In the genomic region with DNA sequence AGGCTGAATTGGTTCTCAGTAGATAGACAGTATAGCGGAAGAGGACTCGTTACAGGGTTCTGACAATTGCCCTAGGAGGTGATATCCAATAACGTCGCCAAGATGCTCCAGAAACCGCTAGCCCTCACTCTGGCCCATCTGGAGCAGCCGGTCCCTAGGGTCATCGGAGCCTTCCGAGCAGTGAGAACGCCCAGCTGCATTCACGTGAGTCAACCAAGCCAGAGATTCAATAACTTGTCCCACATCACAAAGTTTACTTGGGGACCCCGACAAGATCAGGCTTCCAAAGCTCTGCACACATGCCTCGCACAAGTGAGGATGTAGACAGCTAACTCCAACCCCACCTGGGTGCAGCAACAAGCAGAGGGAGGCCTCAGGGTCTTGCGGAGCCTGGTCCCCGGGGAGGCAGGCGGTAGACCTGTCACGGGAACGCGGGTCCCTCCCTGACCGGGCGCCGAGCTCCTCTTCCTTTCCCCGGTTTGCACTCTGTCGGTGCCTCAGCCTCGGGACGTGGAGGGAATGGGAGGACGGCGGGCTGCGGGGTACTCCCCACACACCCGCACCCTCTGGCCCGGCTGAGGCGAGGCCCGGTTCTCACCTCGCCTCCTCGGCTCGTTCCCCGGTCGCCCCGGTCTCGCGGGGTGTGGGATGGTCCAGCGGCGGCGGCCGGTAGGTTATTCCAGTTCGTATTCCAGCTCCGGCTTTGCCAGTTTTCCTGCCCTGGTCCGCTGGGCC, we compare ENCODE assay signal across 1 mouse cellular context.
TF ChIP-seq lines count a peak whose summit lies in the region.

No protein-coding gene starts in this region.

TF ChIP-seq in CH12.LX, 34 proteins besides CTCF, POLR2A, EP300 and RAD21:
- TF ChIP-seq HCFC1 (IDR thresholded peaks at IDR 0.05; ENCODE audit: low read depth, low read length) (no peak), BHLHE40 (IDR thresholded peaks at IDR 0.05; ENCODE audit: low read depth, low read length) (peak; percentile 72), CHD2 (IDR thresholded peaks at IDR 0.05; ENCODE audit: low read length) (peak; percentile 64)
